Comparison of ENCODE assay signal across 20 mouse cellular contexts in genomic region chr6:38055471-38056330, GRCm38 (mm10). TPM values are rescaled to one million over a fixed set of nuclear protein-coding genes. Genes with fewer than 3 reads are reported as not detected.
A peak's percentile ranks its signal among the peaks of the same experiment; 100 is the strongest.
DNase-seq lines count a peak whose midpoint lies in the region; ATAC-seq lines count a peak whose summit lies in the region.
"Had no signal": no experiment of that assay in that cellular context is flagged by ENCODE, and none has a peak within 500 bp of the region (broad histone marks: within the 10 kb centered on the region; RNA-seq: fewer than 3 reads in every experiment).

No protein-coding gene starts in this region.

- DNase-seq in adrenal gland, postnatal 14 days: peak; percentile 46
- DNase-seq in adrenal gland, postnatal 4 days (ENCODE audit: low spot score in 2 of 2): no peak
- DNase-seq in kidney, adult 9 months: peak; percentile 64
- peak; percentile 39 for DNase-seq in ES-CJ7 (ENCODE audit: low read depth, low spot score)
- DNase-seq in kidney, postnatal 36 days: peak; percentile 54
- DNase-seq: cerebellum, adult 9-10 months; gastrocnemius, postnatal 25 days; heart, postnatal 36 days; right cerebral cortex, postnatal 14 days had no signal

- no peak overlapping the region for H3K9ac ChIP-seq in kidney, embryonic 14.5 days (ENCODE audit: low read depth, low read length)
- no peak overlapping the region for H3K9ac ChIP-seq in midbrain, embryonic 13.5 days (replicated peaks)
- no peak overlapping the region for H3K9ac ChIP-seq in intestine, embryonic 16.5 days (ENCODE audit: low read depth, low read length)
- H3K9ac ChIP-seq: heart, embryonic 12.5 days; liver, embryonic 12.5 days; lung, embryonic 15.5 days had no signal

- no peaks in the 10 kb centered on the region for H3K36me3 ChIP-seq in kidney, embryonic 14.5 days (ENCODE audit: control insufficient read depth, insufficient read depth, low read length)
- H3K36me3 ChIP-seq in midbrain, embryonic 13.5 days: no peaks in the 10 kb centered on the region
- H3K36me3 ChIP-seq in intestine, embryonic 16.5 days (ENCODE audit: control insufficient read depth, insufficient read depth, low read length): no peaks in the 10 kb centered on the region
- H3K36me3 ChIP-seq: heart, embryonic 12.5 days; liver, embryonic 12.5 days; lung, embryonic 15.5 days had no signal

- no peak overlapping the region for H3K4me2 ChIP-seq in kidney, embryonic 14.5 days (replicated peaks; ENCODE audit: low read depth, low read length)
- no peak overlapping the region for H3K4me2 ChIP-seq in midbrain, embryonic 13.5 days (replicated peaks)
- no peak overlapping the region for H3K4me2 ChIP-seq in intestine, embryonic 16.5 days (ENCODE audit: low read depth, low read length)
- H3K4me2 ChIP-seq: heart, embryonic 12.5 days; liver, embryonic 12.5 days; lung, embryonic 15.5 days had no signal

- 81% methylated on average over 15 of the region's 15 CpGs for WGBS in kidney, embryonic 14.5 days
- 89% methylated on average over 15 of the region's 15 CpGs for WGBS in midbrain, embryonic 13.5 days
- WGBS in intestine, embryonic 16.5 days: 80% methylated on average over 15 of the region's 15 CpGs

- no peak overlapping the region for H3K4me3 ChIP-seq in kidney, embryonic 14.5 days (ENCODE audit: low read length)
- no peak overlapping the region for H3K4me3 ChIP-seq in midbrain, embryonic 13.5 days (replicated peaks)
- H3K4me3 ChIP-seq in intestine, embryonic 16.5 days (ENCODE audit: low read length): no peak overlapping the region
- H3K4me3 ChIP-seq: heart, embryonic 12.5 days; layer of hippocampus, adult 2 months; liver, embryonic 12.5 days; lung, embryonic 15.5 days had no signal

- no peak overlapping the region for H3K27ac ChIP-seq in kidney, embryonic 14.5 days (ENCODE audit: low read depth, low read length)
- no peak overlapping the region for H3K27ac ChIP-seq in midbrain, embryonic 13.5 days
- no peak overlapping the region for H3K27ac ChIP-seq in intestine, embryonic 16.5 days (ENCODE audit: low read length)
- H3K27ac ChIP-seq: layer of hippocampus, adult 2 months; liver, embryonic 12.5 days; lung, embryonic 15.5 days had no signal

- 0 out of 2 replicates have a peak, but pooled peaks cover 4% of the 10 kb centered on the region for H3K4me1 ChIP-seq in kidney, embryonic 14.5 days (ENCODE audit: control insufficient read depth, insufficient read depth, low read length)
- H3K4me1 ChIP-seq in midbrain, embryonic 13.5 days (replicated peaks): no peaks in the 10 kb centered on the region
- no peaks in the 10 kb centered on the region for H3K4me1 ChIP-seq in intestine, embryonic 16.5 days (ENCODE audit: control insufficient read depth, insufficient read depth, low read length)
- H3K4me1 ChIP-seq: heart, embryonic 12.5 days; liver, embryonic 12.5 days; lung, embryonic 15.5 days had no signal

- no peaks in the 10 kb centered on the region for H3K27me3 ChIP-seq in kidney, embryonic 14.5 days (ENCODE audit: control insufficient read depth, insufficient read depth, low read length)
- H3K27me3 ChIP-seq in midbrain, embryonic 13.5 days: no peaks in the 10 kb centered on the region
- no peaks in the 10 kb centered on the region for H3K27me3 ChIP-seq in intestine, embryonic 16.5 days (replicated peaks; ENCODE audit: control insufficient read depth, insufficient read depth, low read length)
- H3K27me3 ChIP-seq: heart, embryonic 12.5 days; liver, embryonic 12.5 days; lung, embryonic 15.5 days had no signal

- no peaks in the 10 kb centered on the region for H3K9me3 ChIP-seq in kidney, embryonic 14.5 days (ENCODE audit: control insufficient read depth, low read length)
- H3K9me3 ChIP-seq in midbrain, embryonic 13.5 days: no peaks in the 10 kb centered on the region
- no peaks in the 10 kb centered on the region for H3K9me3 ChIP-seq in intestine, embryonic 16.5 days (ENCODE audit: control insufficient read depth, low read length)
- H3K9me3 ChIP-seq: heart, embryonic 12.5 days; liver, embryonic 12.5 days; lung, embryonic 15.5 days had no signal

- no peak for ATAC-seq in kidney, embryonic 14.5 days (ENCODE audit: low FRiP score, low TSS enrichment)
- no peak for ATAC-seq in midbrain, embryonic 13.5 days
- no peak for ATAC-seq in intestine, embryonic 16.5 days
- ATAC-seq: liver, embryonic 12.5 days; midbrain, embryonic 16.5 days had no signal

RNA-seq across cellular contexts. Expression of gene Svopl, which starts 8.9 kb away (rescaled TPM):
- 4.4 and 5.3 TPM in 2 replicates for total RNA-seq in adrenal gland, postnatal 14 days (2021)
- total RNA-seq in adrenal gland, postnatal 4 days (2021): 1 to 10 TPM; 3.3 to 4.6 TPM
- 10.2 and 17.8 TPM in 2 replicates for polyA plus RNA-seq in kidney, embryonic 14.5 days (2014; fragmentation: Nextera tagmentation; extraction: Ambion mirVana)
- polyA plus RNA-seq in midbrain, embryonic 13.5 days (2015; fragmentation: Nextera tagmentation; extraction: Ambion mirVana): 0.81 and 0.90 TPM in 2 replicates
- polyA plus RNA-seq in intestine, embryonic 16.5 days (2015; fragmentation: Nextera tagmentation; extraction: Ambion mirVana): 0.32 and 0.64 TPM in 2 replicates

RNA-seq across cellular contexts. Expression of gene Tmem213, which starts 53.4 kb away (rescaled TPM):
- total RNA-seq in adrenal gland, postnatal 14 days (2021): not detected in 2 replicates
- 10 to 100 TPM in 1 of 2 experiments, not detected in 1; 13.9 TPM for total RNA-seq in adrenal gland, postnatal 4 days (2021)
- 19.9 and 22.2 TPM in 2 replicates for polyA plus RNA-seq in kidney, embryonic 14.5 days (2014; fragmentation: Nextera tagmentation; extraction: Ambion mirVana)
- polyA plus RNA-seq in midbrain, embryonic 13.5 days (2015; fragmentation: Nextera tagmentation; extraction: Ambion mirVana): 0.27 TPM in 1 of 2 replicates, not detected in the other
- polyA plus RNA-seq in intestine, embryonic 16.5 days (2015; fragmentation: Nextera tagmentation; extraction: Ambion mirVana): not detected in 2 replicates
- total RNA-seq: gastrocnemius, postnatal 25 days; heart, postnatal 36 days; layer of hippocampus, adult 2 months; left cerebral cortex, adult 8-10 months had no signal
- polyA plus RNA-seq: heart, embryonic 12.5 days; liver, embryonic 12.5 days; midbrain, embryonic 16.5 days; testis, adult 2 months; urinary bladder, adult 2 months had no signal

Comparison
In these comparisons a context has a peak if more than half of its experiments do, and no peak if none do; other contexts are left out.
1. DNase-seq: peak in adrenal gland, postnatal 14 days (single experiment), kidney, adult 9 months (single experiment), ES-CJ7 (single experiment) and kidney, postnatal 36 days (2 of 2); none in adrenal gland, postnatal 4 days (0 of 2).
2. RNA of gene Tmem213, which starts 53.4 kb away (polyA plus RNA-seq): 19.9 to 22.2 TPM in kidney, embryonic 14.5 days; 0.27 TPM in midbrain, embryonic 13.5 days and not detected in intestine, embryonic 16.5 days; every median in the first group is over 10 times any median in the second.